Mouse (Mus musculus) layer of hippocampus, postnatal 14 days (tissue): Measurements from ENCODE around the gene Olfr1233. TPM values are rescaled to one million over a fixed set of nuclear protein-coding genes. Genes with fewer than 3 reads are reported as not detected.

ENCODE experiments used
- DNase-seq, 2 experiments: peaks; one replicate each; pipeline ENCODE4 v3.0.0; 2021 to 2022; ENCODE audit warnings: low spot score in 2 of 2, mixed read lengths in 1 of 2
- long read RNA-seq, 2 experiments: library from polyadenylated mRNA; stranded (forward); transcript quantifications; one replicate each; pipeline ENCODE4 v2.0.0; 2021
- total RNA-seq, 2 experiments: library from RNA; stranded (reverse); gene quantifications; 2 replicates each; pipeline ENCODE4 v1.2.3; 2021

The Olfr1233 gene
- total RNA-seq, result not detected
- long read RNA-seq, experiment 1, result 0 reads
- long read RNA-seq, experiment 2, result 0 reads

DNA sequence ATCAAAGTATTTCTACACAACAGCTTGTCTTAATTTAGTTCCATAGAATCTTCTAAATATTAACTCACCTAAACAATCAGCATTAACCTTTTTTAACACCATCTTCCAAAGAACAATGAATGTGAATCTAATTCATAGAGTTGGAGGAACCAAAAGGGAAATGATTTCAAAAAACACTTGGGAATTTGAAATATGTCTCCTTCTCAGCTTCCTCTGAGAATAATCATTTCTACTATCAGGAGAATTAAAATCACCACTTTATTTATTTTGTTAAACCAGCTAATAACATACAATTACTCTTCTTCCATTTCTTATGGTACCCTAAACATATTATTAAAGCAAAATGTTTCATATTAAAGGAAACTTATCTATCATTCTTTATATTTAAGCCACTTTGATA lies at the start of gene Olfr1233:
Olfr1233 (minus strand) TSS at position 101 of the 400 bp plus-strand sequence.
- no peak for DNase-seq

DNA sequence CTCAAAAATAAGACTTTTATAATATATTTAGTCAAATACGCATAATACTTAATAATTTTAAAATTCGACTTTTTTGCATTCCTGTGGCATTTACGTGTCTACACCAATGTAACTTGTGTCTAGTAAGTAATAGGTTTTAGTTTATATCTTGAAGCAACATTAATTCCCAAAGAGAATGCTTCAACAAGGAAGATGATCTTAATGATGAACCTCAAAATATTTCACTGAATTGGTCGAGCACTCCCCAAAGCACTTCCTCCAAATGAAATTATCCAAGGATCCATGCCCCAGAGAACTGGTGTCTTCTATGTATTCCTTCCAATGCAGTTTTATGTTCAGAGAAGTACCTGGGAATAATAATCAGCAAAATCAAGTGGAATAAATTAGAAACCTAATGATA lies 22.6 kb upstream of the Olfr1233 start, which contains the start of gene Olfr1234:
Olfr1234 (minus strand) TSS at position 101 of the 400 bp plus-strand sequence.
- DNase-seq, result no peak

DNA sequence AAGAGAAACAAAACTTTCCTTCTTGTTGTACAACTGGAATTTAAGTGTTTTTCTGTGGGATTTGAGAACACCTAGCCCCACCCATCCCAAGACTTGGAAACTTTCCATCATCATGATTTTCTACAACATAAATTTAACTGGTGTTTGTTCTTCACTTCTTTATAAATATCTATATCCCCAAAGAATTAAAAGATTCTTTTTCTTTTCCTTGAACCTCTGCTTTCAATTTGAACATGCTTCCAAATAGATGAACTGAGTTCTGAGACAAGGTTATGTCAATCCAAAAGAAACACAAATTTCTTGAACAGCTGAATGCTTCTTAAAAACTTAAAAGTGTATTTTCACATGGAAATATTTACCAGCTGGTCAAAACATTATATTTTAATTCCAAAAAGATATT lies 12.6 kb downstream of the Olfr1233 start, which contains the start of gene Olfr1232:
Olfr1232 (minus strand) TSS at position 101 of the 400 bp plus-strand sequence.
- DNase-seq, result no peak

DNA sequence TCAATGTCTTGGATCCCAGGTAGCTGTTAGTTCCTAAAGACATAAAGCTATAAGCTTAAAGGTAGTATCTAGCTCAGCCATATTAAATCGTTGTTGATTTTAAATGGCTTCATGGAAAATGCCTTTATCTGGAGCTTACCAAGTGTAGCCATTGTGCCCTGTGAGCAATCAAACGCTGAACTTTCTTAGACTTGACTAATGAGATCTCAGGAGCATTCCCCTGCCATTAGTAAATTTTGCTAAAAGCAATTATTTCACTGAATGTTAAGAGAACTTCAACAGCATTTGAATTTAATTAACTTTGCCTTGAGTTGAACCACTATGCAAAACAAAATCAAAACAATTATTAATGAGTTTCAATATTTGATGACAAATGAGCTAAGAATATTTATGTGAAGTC lies 35.2 kb downstream of the Olfr1233 start, which contains the start of gene Olfr1231:
Olfr1231 (minus strand) TSS at position 101 of the 400 bp plus-strand sequence.
- DNase-seq, result no peak

DNA sequence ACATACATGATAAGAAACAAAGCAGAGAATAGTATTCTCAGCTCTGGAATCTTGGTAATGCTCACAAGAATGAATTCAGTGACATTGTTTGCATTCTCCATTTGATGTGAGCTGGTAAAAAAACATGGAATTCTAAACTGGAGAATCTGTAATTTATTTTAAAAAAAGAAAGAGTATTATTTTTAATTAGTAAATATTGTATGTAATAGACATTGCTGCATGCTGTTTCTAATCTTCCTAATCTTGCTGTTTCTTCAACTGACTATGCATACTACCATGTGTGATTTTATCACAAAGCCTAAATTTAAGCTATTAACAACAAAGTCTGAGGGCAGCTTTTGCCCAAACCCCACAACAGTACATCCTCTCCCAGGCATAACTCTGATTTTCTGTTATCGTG lies 45.0 kb downstream of the Olfr1233 start, which contains the start of gene Olfr1230:
Olfr1230 (minus strand) TSS at position 101 of the 400 bp plus-strand sequence.
- DNase-seq, result no peak

DNA sequence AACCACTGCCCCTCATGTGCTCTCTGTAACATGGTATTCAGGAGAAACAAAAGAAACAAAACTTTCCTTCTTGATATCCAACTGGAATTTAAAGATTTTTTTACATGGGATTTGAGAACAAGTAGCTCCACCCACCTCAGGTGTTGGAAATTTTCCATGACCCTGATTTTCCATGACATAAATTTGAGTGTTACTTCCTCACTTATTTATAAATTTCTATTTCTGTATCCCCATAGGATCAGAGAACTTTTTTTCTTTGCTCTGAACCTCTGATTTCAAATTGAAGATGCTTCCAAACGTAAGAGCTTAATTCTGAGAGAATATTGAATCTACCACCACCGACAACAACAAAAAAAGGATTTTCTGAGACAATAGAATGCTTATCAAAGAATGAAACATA lies 54.3 kb downstream of the Olfr1233 start, which contains the start of gene Olfr1229:
Olfr1229 (minus strand) TSS at position 101 of the 400 bp plus-strand sequence.
- no peak for DNase-seq

Other genes with a start within 250 kb of the Olfr1233 start
- gene Olfr1220, start 235.6 kb downstream of the Olfr1233 start, total RNA-seq, result not detected
- gene Olfr1221, start 225.1 kb downstream of the Olfr1233 start, total RNA-seq, result not detected
- gene Olfr1222, start 209.3 kb downstream of the Olfr1233 start, total RNA-seq, result not detected
- not detected for gene Olfr1223, start 190.8 kb downstream of the Olfr1233 start, total RNA-seq
- not detected for gene Olfr1224-ps1, start 178.3 kb downstream of the Olfr1233 start, total RNA-seq
- gene Olfr1225, start 167.7 kb downstream of the Olfr1233 start, total RNA-seq, result not detected
- gene Olfr1226, start 142.3 kb downstream of the Olfr1233 start, total RNA-seq, result not detected
- gene Olfr1228, start 88.3 kb downstream of the Olfr1233 start, total RNA-seq, result not detected
- gene Olfr1229, start 54.4 kb downstream of the Olfr1233 start, total RNA-seq, result not detected
- gene Olfr1230, start 45.1 kb downstream of the Olfr1233 start, total RNA-seq, result not detected
- not detected for gene Olfr1231, start 35.3 kb downstream of the Olfr1233 start, total RNA-seq
- gene Olfr1232, start 12.7 kb downstream of the Olfr1233 start, total RNA-seq, result not detected
- gene Olfr1234, start 22.5 kb upstream of the Olfr1233 start, total RNA-seq, result not detected
- not detected for gene Olfr1238, start 67.3 kb upstream of the Olfr1233 start, total RNA-seq
- not detected for gene Olfr1239, start 78.0 kb upstream of the Olfr1233 start, total RNA-seq
- gene Olfr1240, start 100.6 kb upstream of the Olfr1233 start, total RNA-seq, result not detected
- gene Olfr1241, start 144.7 kb upstream of the Olfr1233 start, total RNA-seq, result not detected
- gene Olfr1242, start 155.9 kb upstream of the Olfr1233 start, total RNA-seq, result not detected
- gene Olfr1243, start 189.1 kb upstream of the Olfr1233 start, total RNA-seq, result not detected
- gene Olfr1245, start 236.0 kb upstream of the Olfr1233 start, total RNA-seq, result not detected